Mouse (Mus musculus): ENCODE measurements around the gene Pigz. TPM values are rescaled to one million over a fixed set of nuclear protein-coding genes. Genes with fewer than 3 reads are reported as not detected.

Pigz gene
- polyA plus RNA-seq, 1 experiment from 2014 or later = 1.1 TPM

DNA sequence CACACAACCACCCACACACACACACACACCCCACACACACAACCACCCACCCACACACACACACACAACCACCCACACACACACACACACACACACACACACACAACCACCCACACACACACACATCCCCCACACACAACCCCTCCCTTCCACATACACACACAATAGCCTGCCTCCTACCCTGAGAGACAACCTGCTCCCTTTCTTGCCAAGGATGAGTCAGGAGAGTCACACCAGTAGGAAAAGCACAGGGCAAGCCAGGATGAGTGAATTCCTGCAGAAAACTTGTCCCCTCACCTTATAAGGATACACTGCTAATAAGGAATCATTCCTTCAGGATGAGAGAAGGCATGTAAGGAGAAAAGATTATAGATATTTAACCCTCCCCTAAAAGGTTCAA, 60.3 kb downstream of the Pigz start:
- H3K27ac ChIP-seq (ENCODE audit: low read depth, low read length) = no peak overlapping the region
- no peaks in the 10 kb centered on the region for H3K27me3 ChIP-seq (ENCODE audit: control insufficient read depth, insufficient read depth, low read length)
- no peak overlapping the region for H3K9ac ChIP-seq (ENCODE audit: low read length)
- no peaks in the 10 kb centered on the region for H3K9me3 ChIP-seq (ENCODE audit: control insufficient read depth, low read length)
- ATAC-seq (replicated peaks; ENCODE audit: low FRiP score) (no peak), DNase-seq (ENCODE audit: low spot score) (no peak)
- no peaks in the 10 kb centered on the region for H3K4me1 ChIP-seq (replicated peaks; ENCODE audit: control insufficient read depth, insufficient read depth, low read length)
- no peak overlapping the region for H3K4me2 ChIP-seq (ENCODE audit: low read depth, low read length, severe bottlenecking)
- H3K4me3 ChIP-seq (ENCODE audit: low read depth, low read length) = no peak overlapping the region
- H3K36me3 ChIP-seq (ENCODE audit: control insufficient read depth, insufficient read depth, low read length) = no peaks in the 10 kb centered on the region; the same call in 1 of the 2 replicates

Small RNA genes lying within 50 kb of the gene (microRNA-seq; reads per million reads assigned to microRNA genes)
- gene Gm26269 (ENCODE audit: insufficient number of aligned reads) = not detected

Other genes with a start within 250 kb of the Pigz start
- gene Meltf, start 55.0 kb upstream of the Pigz start, polyA plus RNA-seq (2014; fragmentation: Nextera tagmentation; extraction: Ambion mirVana) = 0.07 TPM in 1 of 2 replicates, not detected in the other
- gene 0610012G03Rik, start 14.6 kb downstream of the Pigz start, polyA plus RNA-seq (2014; fragmentation: Nextera tagmentation; extraction: Ambion mirVana) = 84.6 and 92.5 TPM in 2 replicates
- 146 and 149 TPM in 2 replicates for gene Ncbp2, start 14.7 kb downstream of the Pigz start, polyA plus RNA-seq (2014; fragmentation: Nextera tagmentation; extraction: Ambion mirVana)
- 13.6 and 15.2 TPM in 2 replicates for gene Senp5, start 69.4 kb downstream of the Pigz start, polyA plus RNA-seq (2014; fragmentation: Nextera tagmentation; extraction: Ambion mirVana)
- gene Pak2, start 145.5 kb downstream of the Pigz start, polyA plus RNA-seq (2014; fragmentation: Nextera tagmentation; extraction: Ambion mirVana) = 52.6 and 53.9 TPM in 2 replicates
- 136 and 144 TPM in 2 replicates for gene Pigx, start 165.9 kb downstream of the Pigz start, polyA plus RNA-seq (2014; fragmentation: Nextera tagmentation; extraction: Ambion mirVana)
- 43.3 and 43.5 TPM in 2 replicates for gene Cep19, start 165.9 kb downstream of the Pigz start, polyA plus RNA-seq (2014; fragmentation: Nextera tagmentation; extraction: Ambion mirVana)
- gene Nrros, start 231.7 kb downstream of the Pigz start, polyA plus RNA-seq (2014; fragmentation: Nextera tagmentation; extraction: Ambion mirVana) = 6.7 and 7.5 TPM in 2 replicates
- 0.35 TPM in 1 of 2 replicates, not detected in the other for gene Bex6, start 246.0 kb downstream of the Pigz start, polyA plus RNA-seq (2014; fragmentation: Nextera tagmentation; extraction: Ambion mirVana)

All from forebrain, embryonic 11.5 days (tissue).